Mouse (Mus musculus): Measurements from ENCODE around the gene Bri3bp. TPM values are rescaled to one million over a fixed set of nuclear protein-coding genes. Genes with fewer than 3 reads are reported as not detected.
A peak's percentile ranks its signal among the peaks of the same experiment; 100 is the strongest.
"Not testable (repeated sequence)": the region's sequence is repeated elsewhere in the genome, so short reads cannot be mapped to it uniquely, and the experiment has no call there.

Gene Bri3bp
- 10 to 100 TPM; 89.0 to 90.0 TPM for total RNA-seq (2021)
- long read RNA-seq, experiment 1, full-length matches to known transcripts: 20 of 24 reads
- long read RNA-seq, experiment 1, partial matches to known transcripts: 0 of 24 reads
- long read RNA-seq, experiment 1, other reads (novel, unspliced or antisense): 4 of 24 reads
- long read RNA-seq, experiment 2, full-length matches to known transcripts: 29 of 39 reads
- long read RNA-seq, experiment 2, partial matches to known transcripts: 0 of 39 reads
- long read RNA-seq, experiment 2, other reads (novel, unspliced or antisense): 10 of 39 reads

- peak; percentile 46 to 55 for DNase-seq (ENCODE audit: low spot score in 2 of 2)
These were observed at the start of gene Bri3bp for GRCm38 (mm10) chr5:125441234-125442114. Gene Bri3bp, plus strand, starts transcription at chr5:125441568.

- DNase-seq (ENCODE audit: low spot score in 2 of 2): peak; percentile 58 to 82
These were observed 49.8 kb upstream of the Bri3bp start for GRCm38 (mm10) chr5:125391609-125392008.

GRCm38 (mm10) chr5:125392176-125392575, 49.2 kb upstream of the Bri3bp start:
- DNase-seq (ENCODE audit: low spot score in 2 of 2): not testable (repeated sequence)

GRCm38 (mm10) chr5:125392618-125392976, 48.8 kb upstream of the Bri3bp start:
- no peak for DNase-seq (ENCODE audit: low spot score in 2 of 2)

- peak; percentile 96 to 97 for DNase-seq (ENCODE audit: low spot score in 2 of 2)
These were observed 48.3 kb upstream of the Bri3bp start for GRCm38 (mm10) chr5:125392977-125393621.

- peak; percentile 72 to 79 for DNase-seq (ENCODE audit: low spot score in 2 of 2)
These were observed 47.5 kb upstream of the Bri3bp start for GRCm38 (mm10) chr5:125393622-125394603.

GRCm38 (mm10) chr5:125395008-125395407, 46.4 kb upstream of the Bri3bp start:
- no peak for DNase-seq (ENCODE audit: low spot score in 2 of 2)

GRCm38 (mm10) chr5:125400903-125401302, 40.5 kb upstream of the Bri3bp start:
- DNase-seq (ENCODE audit: low spot score in 2 of 2): no peak

- DNase-seq (ENCODE audit: low spot score in 2 of 2): no peak
These were observed 38.9 kb upstream of the Bri3bp start for GRCm38 (mm10) chr5:125402476-125402875.

- DNase-seq (ENCODE audit: low spot score in 2 of 2): no peak
These were observed 38.4 kb upstream of the Bri3bp start for GRCm38 (mm10) chr5:125402991-125403390.

GRCm38 (mm10) chr5:125403481-125404465, 37.6 kb upstream of the Bri3bp start:
- DNase-seq (ENCODE audit: low spot score in 2 of 2): peak; percentile 75 to 87

- no peak for DNase-seq (ENCODE audit: low spot score in 2 of 2)
These were observed 36.8 kb upstream of the Bri3bp start for GRCm38 (mm10) chr5:125404536-125404902.

GRCm38 (mm10) chr5:125404903-125405545, 36.3 kb upstream of the Bri3bp start:
- DNase-seq (ENCODE audit: low spot score in 2 of 2): peak; percentile 75 to 89

GRCm38 (mm10) chr5:125405546-125406248, 35.7 kb upstream of the Bri3bp start:
- DNase-seq (ENCODE audit: low spot score in 2 of 2): peak; percentile 93 to 95

- peak; percentile 57 to 74 for DNase-seq (ENCODE audit: low spot score in 2 of 2)
These were observed 34.9 kb upstream of the Bri3bp start for GRCm38 (mm10) chr5:125406322-125407016.

GRCm38 (mm10) chr5:125407020-125407830, 34.1 kb upstream of the Bri3bp start:
- no peak for DNase-seq (ENCODE audit: low spot score in 2 of 2)
